Mouse (Mus musculus): ENCODE measurements around the gene 4930512M02Rik.
A peak's percentile ranks its signal among the peaks of the same experiment; 100 is the strongest.

Gene 4930512M02Rik

GRCm38 (mm10) chr11:11565146-11565820, 62.4 kb downstream of the 4930512M02Rik start:
- no peak for DNase-seq (ENCODE audit: low read depth, low spot score)

- peak; percentile 30 for DNase-seq (ENCODE audit: low read depth, low spot score)
Observed at GRCm38 (mm10) chr11:11564266-11565044, 63.2 kb downstream of the 4930512M02Rik start.

- DNase-seq (ENCODE audit: low read depth, low spot score): no peak
Observed at GRCm38 (mm10) chr11:11561118-11561517, 66.5 kb downstream of the 4930512M02Rik start.

GRCm38 (mm10) chr11:11559099-11559686, 68.4 kb downstream of the 4930512M02Rik start:
- DNase-seq (ENCODE audit: low read depth, low spot score): no peak

GRCm38 (mm10) chr11:11558662-11559061, 69.0 kb downstream of the 4930512M02Rik start:
- DNase-seq (ENCODE audit: low read depth, low spot score): no peak

GRCm38 (mm10) chr11:11557173-11557967, 70.3 kb downstream of the 4930512M02Rik start:
- DNase-seq (ENCODE audit: low read depth, low spot score): peak; percentile 47

- no peak for DNase-seq (ENCODE audit: low read depth, low spot score)
Observed at GRCm38 (mm10) chr11:11556186-11556585, 71.4 kb downstream of the 4930512M02Rik start.

GRCm38 (mm10) chr11:11555563-11555962, 72.1 kb downstream of the 4930512M02Rik start:
- no peak for DNase-seq (ENCODE audit: low read depth, low spot score)

GRCm38 (mm10) chr11:11547597-11548240, 79.9 kb downstream of the 4930512M02Rik start:
- no peak for DNase-seq (ENCODE audit: low read depth, low spot score)

GRCm38 (mm10) chr11:11546903-11547511, 80.6 kb downstream of the 4930512M02Rik start:
- no peak for DNase-seq (ENCODE audit: low read depth, low spot score)

- no peak for DNase-seq (ENCODE audit: low read depth, low spot score)
Observed at GRCm38 (mm10) chr11:11545948-11546347, 81.7 kb downstream of the 4930512M02Rik start.

All from 3T3-L1 (cell line).